Mouse (Mus musculus) stomach, postnatal 0 days (tissue): ENCODE results near the gene Fbxl17. TPM values are rescaled to one million over a fixed set of nuclear protein-coding genes. Genes with fewer than 3 reads are reported as not detected.

Experiments
- ATAC-seq: fragments of 200-750 bp; cut with Nextera tagmentation; 2 replicates; pipeline ENCODE4 v1.8.0; 2017; ENCODE audit not compliant: low FRiP score, low TSS enrichment
- DNase-seq: peaks from one replicate; pipeline ENCODE4 v3.0.0-alpha.2; 2016; ENCODE audit warnings: low spot score
- H3K27ac ChIP-seq: fragments of 300-500 bp; sonication (generic); replicated peaks from 2 replicates; pipeline ENCODE4 v1.5.1; 2014; ENCODE audit warnings: mild to moderate bottlenecking, control low read depth
- H3K27me3 ChIP-seq: fragments of 300-500 bp; sonication (generic); 2 replicates; pipeline ENCODE4 v1.6.1; 2014; ENCODE audit warnings: low read length; ENCODE audit not compliant: control insufficient read depth, insufficient read depth
- H3K36me3 ChIP-seq: fragments of 300-500 bp; sonication (generic); 2 replicates; pipeline ENCODE4 v1.6.1; 2014; ENCODE audit warnings: low read length, mixed read lengths; ENCODE audit not compliant: control insufficient read depth, insufficient read depth
- H3K4me1 ChIP-seq: fragments of 300-500 bp; sonication (generic); replicated peaks from 2 replicates; pipeline ENCODE4 v1.6.1; 2014; ENCODE audit warnings: antibody characterized with exemption; ENCODE audit not compliant: control insufficient read depth, insufficient read depth
- H3K4me2 ChIP-seq: fragments of 300-500 bp; sonication (generic); replicated peaks from 2 replicates; pipeline ENCODE4 v1.6.1; 2014; ENCODE audit warnings: low read depth, mild to moderate bottlenecking, control low read depth, moderate library complexity
- H3K4me3 ChIP-seq: fragments of 300-500 bp; sonication (generic); 2 replicates; pipeline ENCODE4 v1.5.1; 2014; ENCODE audit warnings: low read depth, low read length, control low read depth
- H3K9ac ChIP-seq: fragments of 300-500 bp; sonication (generic); 2 replicates; pipeline ENCODE4 v1.6.1; 2014; ENCODE audit warnings: mild to moderate bottlenecking, low read length, control low read depth, mixed read lengths
- H3K9me3 ChIP-seq: fragments of 300-500 bp; sonication (generic); 2 replicates; pipeline ENCODE4 v1.6.1; 2016; ENCODE audit warnings: low read length; ENCODE audit not compliant: control insufficient read depth
- CTCF ChIP-seq: IDR thresholded peaks from 2 replicates; pipeline ENCODE4 v1.5.1; 2016; ENCODE audit warnings: antibody characterized with exemption, low read depth, mild to moderate bottlenecking, moderate library complexity
- EP300 ChIP-seq: optimal IDR thresholded peaks from 2 replicates; pipeline ENCODE3; 2016; ENCODE audit warnings: antibody characterized with exemption
- WGBS: fragments of 180-500 bp; shearing (Covaris S2); extraction: QIAGEN DNeasy Blood & Tissue Kit; methylation state at CpG from one replicate; pipeline ENCODE4 v1.1.7; 2014; 5-methylcytosine and 5-hydroxymethylcytosine counted together
- polyA plus RNA-seq: library from polyadenylated mRNA; unstranded; fragments of >200 nt; fragmentation: Nextera tagmentation; extraction: Ambion mirVana; gene quantifications from 2 replicates; pipeline ENCODE4 v1.2.1, GENCODE M21; 2015

Gene Fbxl17
- polyA plus RNA-seq, 1 experiment from 2014 or later = 3.6 TPM

- no peaks in the 10 kb centered on the region for H3K27me3 ChIP-seq
- no peak for DNase-seq
- no peaks in the 10 kb centered on the region for H3K9me3 ChIP-seq
- H3K4me2 ChIP-seq = no peak overlapping the region
- no peaks in the 10 kb centered on the region for H3K4me1 ChIP-seq
- WGBS = 61% methylated on average over 5 of the region's 5 CpGs
- no peak for ATAC-seq
- no peaks in the 10 kb centered on the region for H3K36me3 ChIP-seq
- H3K9ac ChIP-seq = no peak overlapping the region
- H3K27ac ChIP-seq = no peak overlapping the region
- TF ChIP-seq CTCF (no peak), EP300 (no peak)
- H3K4me3 ChIP-seq = no peak overlapping the region
Observed at GRCm38 (mm10) chr17:63168019-63168788, 331.6 kb downstream of the Fbxl17 start.

- Histone ChIP-seq H3K4me3 (no peak overlapping the region), H3K4me1 (no peaks in the 10 kb centered on the region), H3K4me2 (no peak overlapping the region), H3K9ac (no peak overlapping the region), H3K9me3 (no peaks in the 10 kb centered on the region), H3K27ac (no peak overlapping the region), H3K36me3 (no peaks in the 10 kb centered on the region), H3K27me3 (no peaks in the 10 kb centered on the region)
- TF ChIP-seq CTCF (no peak), EP300 (no peak)
- DNase-seq (no peak), ATAC-seq (no peak)
- WGBS = 57% methylated on average over 3 of the region's 3 CpGs
Observed at GRCm38 (mm10) chr17:63167248-63167647, 332.6 kb downstream of the Fbxl17 start.

- H3K36me3 ChIP-seq = no peaks in the 10 kb centered on the region
- no peak overlapping the region for H3K4me3 ChIP-seq
- ATAC-seq = no peak
- H3K9ac ChIP-seq = no peak overlapping the region
- WGBS = 77% methylated on average over 3 of the region's 3 CpGs
- no peak overlapping the region for H3K27ac ChIP-seq
- TF ChIP-seq CTCF (no peak), EP300 (no peak)
- no peak overlapping the region for H3K4me2 ChIP-seq
- no peaks in the 10 kb centered on the region for H3K9me3 ChIP-seq
- no peaks in the 10 kb centered on the region for H3K27me3 ChIP-seq
- H3K4me1 ChIP-seq = no peaks in the 10 kb centered on the region
- DNase-seq = no peak
Observed at GRCm38 (mm10) chr17:63166692-63167091, 333.1 kb downstream of the Fbxl17 start.

- Histone ChIP-seq H3K9me3 (no peaks in the 10 kb centered on the region), H3K9ac (no peak overlapping the region), H3K27ac (no peak overlapping the region), H3K36me3 (no peaks in the 10 kb centered on the region), H3K4me1 (no peaks in the 10 kb centered on the region), H3K27me3 (no peaks in the 10 kb centered on the region), H3K4me2 (no peak overlapping the region), H3K4me3 (no peak overlapping the region)
- WGBS = 83% methylated on average over 13 of the region's 13 CpGs
- TF ChIP-seq CTCF = no peak
- TF ChIP-seq EP300 = no peak
- ATAC-seq (no peak), DNase-seq (no peak)
Observed at GRCm38 (mm10) chr17:63165847-63166246, 334.0 kb downstream of the Fbxl17 start.

GRCm38 (mm10) chr17:63164289-63164688 lies 335.5 kb downstream of the Fbxl17 start:
- no peaks in the 10 kb centered on the region for H3K4me1 ChIP-seq
- no peak overlapping the region for H3K4me3 ChIP-seq
- no peak for DNase-seq
- 72% methylated on average over 1 of the region's 1 CpGs for WGBS
- H3K4me2 ChIP-seq = no peak overlapping the region
- no peak overlapping the region for H3K9ac ChIP-seq
- H3K27me3 ChIP-seq = no peaks in the 10 kb centered on the region
- TF ChIP-seq EP300 (no peak), CTCF (no peak)
- no peaks in the 10 kb centered on the region for H3K36me3 ChIP-seq
- no peaks in the 10 kb centered on the region for H3K9me3 ChIP-seq
- no peak for ATAC-seq
- no peak overlapping the region for H3K27ac ChIP-seq

GRCm38 (mm10) chr17:63161953-63162352 lies 337.9 kb downstream of the Fbxl17 start:
- no peak overlapping the region for H3K9ac ChIP-seq
- no peaks in the 10 kb centered on the region for H3K4me1 ChIP-seq
- no peaks in the 10 kb centered on the region for H3K9me3 ChIP-seq
- H3K36me3 ChIP-seq = no peaks in the 10 kb centered on the region
- ATAC-seq = no peak
- H3K4me2 ChIP-seq = no peak overlapping the region
- DNase-seq = no peak
- 72% methylated on average over 5 of the region's 5 CpGs for WGBS
- no peaks in the 10 kb centered on the region for H3K27me3 ChIP-seq
- TF ChIP-seq CTCF (no peak), EP300 (no peak)
- no peak overlapping the region for H3K4me3 ChIP-seq
- no peak overlapping the region for H3K27ac ChIP-seq
